Mouse (Mus musculus): ENCODE measurements at regions not wholly inside any gene's neighbourhood (a gene's known extent, or its start where the extent isn't known, plus 50 kb on each side); places are given as distances from the start of the nearest gene placed in this dataset.

DNA sequence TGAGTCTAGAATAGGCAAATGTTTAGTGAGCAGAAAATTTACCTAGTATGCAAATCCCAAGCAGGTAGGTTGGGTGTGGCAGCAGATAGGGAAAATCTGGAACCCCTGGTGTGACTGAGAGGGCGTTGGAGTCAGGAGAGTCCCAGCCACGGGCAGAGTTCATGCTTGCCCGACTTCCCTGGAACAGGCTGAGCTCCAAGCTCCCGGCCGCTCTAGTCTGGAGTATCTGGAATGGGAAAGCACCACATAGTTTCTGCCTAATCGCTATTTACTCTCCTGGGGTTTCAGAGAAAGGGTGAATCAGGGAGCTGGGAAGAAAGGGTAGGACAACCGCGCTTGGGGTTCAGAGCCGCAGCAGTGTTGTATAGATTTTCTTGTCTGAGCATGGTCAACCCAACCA is 65.8 kb upstream of the Epcam start:
- TF ChIP-seq CTCF (IDR thresholded peaks at IDR 0.05; ENCODE audit: borderline replicate concordance, extremely low read depth, insufficient read depth, insufficient read length) (no peak), POLR2A (IDR thresholded peaks at IDR 0.05; ENCODE audit: borderline replicate concordance, extremely low read depth, insufficient read depth, insufficient read length, poor library complexity, severe bottlenecking) (no peak)
